Mouse (Mus musculus) limb, embryonic 12.5 days (tissue): ENCODE results near the gene Tnrc6b. TPM values are rescaled to one million over a fixed set of nuclear protein-coding genes. Genes with fewer than 3 reads are reported as not detected.
A peak's percentile ranks its signal among the peaks of the same experiment; 100 is the strongest.

ENCODE experiments used
- ATAC-seq: fragments of 200-750 bp; cut with Nextera tagmentation; 2 replicates; pipeline ENCODE4 v1.8.0; 2017; ENCODE audit warnings: low read depth, moderate TSS enrichment; ENCODE audit not compliant: insufficient number of reproducible peaks, insufficient read depth, low FRiP score, low TSS enrichment
- H3K27ac ChIP-seq: fragments of 300-500 bp; sonication (generic); 2 replicates; pipeline ENCODE4 v1.5.1; 2016; ENCODE audit warnings: mild to moderate bottlenecking, moderate library complexity
- H3K27me3 ChIP-seq: fragments of 300-500 bp; sonication (generic); 2 replicates; pipeline ENCODE4 v1.6.1; 2016; ENCODE audit warnings: mild to moderate bottlenecking, moderate library complexity
- H3K36me3 ChIP-seq: fragments of 300-500 bp; sonication (generic); 2 replicates; pipeline ENCODE4 v1.6.1; 2016; ENCODE audit warnings: mild to moderate bottlenecking, moderate library complexity
- H3K4me1 ChIP-seq: fragments of 300-500 bp; sonication (generic); replicated peaks from 2 replicates; pipeline ENCODE4 v1.6.1; 2016
- H3K4me2 ChIP-seq: fragments of 300-500 bp; sonication (generic); 2 replicates; pipeline ENCODE4 v1.6.1; 2016; ENCODE audit warnings: mild to moderate bottlenecking, moderate library complexity
- H3K4me3 ChIP-seq: fragments of 300-500 bp; sonication (generic); replicated peaks from 2 replicates; pipeline ENCODE4 v1.5.1; 2016; ENCODE audit warnings: mild to moderate bottlenecking
- H3K9ac ChIP-seq: fragments of 300-500 bp; sonication (generic); replicated peaks from 2 replicates; pipeline ENCODE4 v1.6.1; 2016; ENCODE audit warnings: mild to moderate bottlenecking, moderate library complexity
- H3K9me3 ChIP-seq: fragments of 300-500 bp; sonication (generic); 2 replicates; pipeline ENCODE4 v1.6.1; 2016; ENCODE audit warnings: mild to moderate bottlenecking, moderate library complexity
- WGBS: fragments of 180-500 bp; shearing (Covaris S2); methylation state at CpG from one replicate; pipeline ENCODE4 v1.1.7; 2016; 5-methylcytosine and 5-hydroxymethylcytosine counted together
- polyA plus RNA-seq: library from polyadenylated mRNA; unstranded; fragments of >200 nt; fragmentation: Nextera tagmentation; extraction: Ambion mirVana; gene quantifications from 2 replicates; pipeline ENCODE4 v1.2.1, GENCODE M21; 2016

Tnrc6b gene
- polyA plus RNA-seq, 1 experiment from 2014 or later: 41.0 TPM

DNA sequence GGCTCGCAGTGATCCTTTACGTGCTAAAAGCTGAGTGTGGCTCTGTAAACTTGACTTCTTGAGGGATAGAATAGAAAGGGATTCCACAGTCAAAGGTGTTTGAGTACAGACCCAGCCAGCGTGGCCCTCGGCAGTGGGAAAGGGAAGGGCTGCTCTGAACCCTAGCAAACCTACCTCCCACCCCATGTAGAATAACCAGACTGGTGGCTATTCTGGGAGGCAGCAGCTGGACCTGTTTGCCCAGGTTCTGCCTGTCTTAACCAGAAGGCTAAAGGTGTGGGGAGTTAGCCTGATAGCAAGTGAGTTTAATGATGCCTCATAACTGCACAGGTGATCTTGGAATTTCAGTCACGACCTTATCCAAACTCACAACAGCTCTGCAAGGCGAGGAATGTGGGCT lies 28.0 kb upstream of the Tnrc6b start:
- Histone ChIP-seq H3K4me3 (no peak overlapping the region), H3K9me3 (no peaks in the 10 kb centered on the region), H3K27ac (no peak overlapping the region), H3K4me1 (peaks cover 24% of the 10 kb centered on the region), H3K9ac (no peak overlapping the region), H3K4me2 (no peak overlapping the region), H3K36me3 (no peaks in the 10 kb centered on the region), H3K27me3 (no peaks in the 10 kb centered on the region; the same call in none of the 2 replicates)
- ATAC-seq: no peak
- WGBS: 65% methylated on average over 6 of the region's 6 CpGs

DNA sequence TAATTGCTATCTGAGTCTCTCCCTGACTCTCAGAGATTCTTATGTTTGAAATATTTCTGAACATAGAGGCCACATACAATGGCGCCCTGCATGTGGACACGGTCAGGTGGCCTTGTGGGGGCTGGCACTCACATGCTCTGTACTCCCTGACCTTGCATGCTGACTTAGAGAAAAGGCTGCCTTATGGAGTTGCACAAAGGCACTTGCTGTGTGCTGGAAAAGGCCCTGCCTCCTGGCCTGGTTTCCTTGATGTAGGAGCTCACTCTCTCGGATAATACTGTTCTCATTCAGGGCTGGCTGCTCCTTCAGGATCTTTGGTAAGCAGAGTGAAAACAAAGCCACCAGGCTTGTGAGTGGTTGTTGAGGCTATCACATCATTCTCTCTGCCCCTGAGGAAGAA lies 27.1 kb upstream of the Tnrc6b start:
- H3K27me3 ChIP-seq: no peaks in the 10 kb centered on the region; the same call in 1 of the 2 replicates
- 65% methylated on average over 3 of the region's 3 CpGs for WGBS
- no peak for ATAC-seq
- no peak overlapping the region for H3K4me2 ChIP-seq
- no peak overlapping the region for H3K9ac ChIP-seq
- peaks cover 24% of the 10 kb centered on the region for H3K4me1 ChIP-seq
- no peak overlapping the region for H3K27ac ChIP-seq
- H3K9me3 ChIP-seq: no peaks in the 10 kb centered on the region
- H3K4me3 ChIP-seq: no peak overlapping the region
- H3K36me3 ChIP-seq: no peaks in the 10 kb centered on the region

DNA sequence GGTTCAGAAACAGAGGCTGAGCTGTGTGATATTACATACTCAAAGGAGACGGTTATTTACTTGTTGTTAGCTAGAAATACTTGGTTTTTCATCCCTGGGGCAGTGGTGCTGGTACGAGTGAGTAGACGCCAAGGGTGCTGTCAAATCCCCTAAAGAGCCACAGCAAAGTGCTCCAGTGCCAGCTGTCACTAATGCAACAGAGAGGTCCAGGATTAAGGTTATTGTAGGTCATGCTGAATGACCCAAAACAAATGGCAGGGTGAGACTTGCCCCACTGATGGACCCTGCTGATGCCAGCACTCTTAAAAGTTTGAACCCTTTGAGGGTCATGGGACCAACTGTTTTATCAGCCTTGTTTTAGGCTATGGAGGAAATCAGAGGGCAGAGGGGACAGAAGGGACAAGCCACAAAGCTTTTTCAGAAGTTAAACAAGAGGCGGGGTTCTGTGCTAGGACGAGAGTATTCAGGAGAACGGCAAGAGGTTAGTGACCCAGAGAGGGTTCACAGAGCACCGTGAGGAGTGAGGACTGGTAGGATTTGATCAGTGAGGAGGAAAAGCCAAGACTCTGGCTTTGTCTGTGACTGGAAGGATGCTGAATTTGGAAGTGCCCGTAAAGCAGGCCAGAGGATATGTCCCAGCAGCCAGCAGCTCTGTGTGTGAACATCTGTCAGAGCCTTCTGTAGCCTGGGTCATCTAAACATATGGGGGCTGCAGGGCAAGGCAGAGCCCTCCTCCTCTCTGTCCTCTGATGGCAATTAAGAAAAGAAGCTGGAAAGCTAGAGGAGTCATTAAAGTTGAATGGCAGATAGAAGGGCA lies 26.1 kb upstream of the Tnrc6b start:
- Histone ChIP-seq H3K27ac (no peak overlapping the region), H3K9ac (no peak overlapping the region), H3K27me3 (no peaks in the 10 kb centered on the region; the same call in 1 of the 2 replicates), H3K4me3 (no peak overlapping the region), H3K36me3 (no peaks in the 10 kb centered on the region), H3K4me1 (peaks cover 16% of the 10 kb centered on the region), H3K9me3 (no peaks in the 10 kb centered on the region), H3K4me2 (no peak overlapping the region)
- ATAC-seq: no peak
- 20% methylated on average over 8 of the region's 8 CpGs for WGBS

DNA sequence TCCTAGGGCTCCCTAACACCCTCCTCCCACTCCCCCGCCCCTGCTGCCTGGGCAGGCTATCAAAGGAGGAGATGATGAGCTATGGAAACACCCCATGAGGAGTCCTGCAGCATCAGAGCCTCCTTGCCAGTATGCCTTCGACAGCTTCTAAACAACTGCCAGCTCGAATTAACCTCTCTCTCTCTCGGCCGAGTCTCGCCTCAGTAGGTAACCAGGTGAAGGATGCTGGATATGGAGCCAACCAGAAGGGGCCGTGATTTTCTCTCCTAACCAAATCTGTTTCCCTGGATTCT lies 25.6 kb upstream of the Tnrc6b start:
- no peak overlapping the region for H3K27ac ChIP-seq
- peaks cover 13% of the 10 kb centered on the region for H3K4me1 ChIP-seq
- H3K36me3 ChIP-seq: no peaks in the 10 kb centered on the region
- no peak overlapping the region for H3K4me2 ChIP-seq
- no peak for ATAC-seq
- H3K4me3 ChIP-seq: no peak overlapping the region
- H3K27me3 ChIP-seq: no peaks in the 10 kb centered on the region; the same call in 1 of the 2 replicates
- H3K9ac ChIP-seq: no peak overlapping the region
- no peaks in the 10 kb centered on the region for H3K9me3 ChIP-seq
- WGBS: 14% methylated on average over 7 of the region's 7 CpGs

DNA sequence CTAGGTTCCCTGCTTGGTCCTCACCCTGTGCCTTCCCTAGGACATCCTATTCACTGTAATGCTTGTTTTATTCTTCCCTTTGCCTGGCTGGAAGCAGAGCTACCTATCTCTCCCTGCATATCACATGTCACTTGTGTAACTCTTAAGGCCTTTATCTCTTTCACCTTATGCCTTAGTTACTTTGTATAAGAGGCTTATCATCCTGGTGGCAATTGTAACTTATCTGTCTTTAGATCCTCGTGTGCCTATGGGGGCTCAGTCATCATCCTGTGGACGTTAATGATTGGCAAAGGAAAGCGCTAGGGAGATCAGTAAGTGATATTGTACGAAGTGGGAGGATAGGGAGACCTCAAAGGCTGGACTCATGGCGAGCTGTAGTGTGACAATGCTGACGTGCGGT lies 22.6 kb upstream of the Tnrc6b start:
- 80% methylated on average over 7 of the region's 7 CpGs for WGBS
- H3K9ac ChIP-seq: no peak overlapping the region
- H3K36me3 ChIP-seq: no peaks in the 10 kb centered on the region
- H3K27ac ChIP-seq: no peak overlapping the region
- H3K4me2 ChIP-seq: no peak overlapping the region
- peaks cover 8% of the 10 kb centered on the region for H3K4me1 ChIP-seq
- no peaks in the 10 kb centered on the region for H3K9me3 ChIP-seq
- H3K27me3 ChIP-seq: no peaks in the 10 kb centered on the region; the same call in 1 of the 2 replicates
- no peak overlapping the region for H3K4me3 ChIP-seq
- no peak for ATAC-seq

DNA sequence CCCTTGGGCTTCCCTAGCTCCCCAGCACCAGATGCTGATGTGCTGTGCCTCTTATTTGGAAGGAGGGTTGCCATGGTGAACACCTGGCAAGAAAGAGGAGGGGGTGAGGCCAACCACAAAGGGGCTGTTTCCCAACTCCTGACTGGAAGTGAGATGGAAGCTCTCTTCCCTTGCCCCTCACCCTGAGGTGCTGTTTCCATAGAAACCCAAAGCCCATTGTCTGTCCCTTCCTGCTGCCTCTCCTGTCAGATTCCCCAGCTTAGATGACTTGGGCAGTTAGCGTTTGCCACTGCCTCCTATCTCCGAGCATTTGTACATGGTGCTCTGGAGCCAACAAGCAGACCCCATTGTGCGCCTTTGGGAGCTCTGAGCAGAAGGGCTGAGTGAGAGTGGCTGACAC lies 17.6 kb upstream of the Tnrc6b start:
- ATAC-seq: no peak
- Histone ChIP-seq H3K9ac (no peak overlapping the region), H3K4me2 (no peak overlapping the region), H3K36me3 (no peaks in the 10 kb centered on the region), H3K27ac (no peak overlapping the region), H3K4me3 (no peak overlapping the region), H3K9me3 (no peaks in the 10 kb centered on the region), H3K27me3 (no peaks in the 10 kb centered on the region), H3K4me1 (peaks cover 30% of the 10 kb centered on the region)
- WGBS: 53% methylated on average over 3 of the region's 3 CpGs

DNA sequence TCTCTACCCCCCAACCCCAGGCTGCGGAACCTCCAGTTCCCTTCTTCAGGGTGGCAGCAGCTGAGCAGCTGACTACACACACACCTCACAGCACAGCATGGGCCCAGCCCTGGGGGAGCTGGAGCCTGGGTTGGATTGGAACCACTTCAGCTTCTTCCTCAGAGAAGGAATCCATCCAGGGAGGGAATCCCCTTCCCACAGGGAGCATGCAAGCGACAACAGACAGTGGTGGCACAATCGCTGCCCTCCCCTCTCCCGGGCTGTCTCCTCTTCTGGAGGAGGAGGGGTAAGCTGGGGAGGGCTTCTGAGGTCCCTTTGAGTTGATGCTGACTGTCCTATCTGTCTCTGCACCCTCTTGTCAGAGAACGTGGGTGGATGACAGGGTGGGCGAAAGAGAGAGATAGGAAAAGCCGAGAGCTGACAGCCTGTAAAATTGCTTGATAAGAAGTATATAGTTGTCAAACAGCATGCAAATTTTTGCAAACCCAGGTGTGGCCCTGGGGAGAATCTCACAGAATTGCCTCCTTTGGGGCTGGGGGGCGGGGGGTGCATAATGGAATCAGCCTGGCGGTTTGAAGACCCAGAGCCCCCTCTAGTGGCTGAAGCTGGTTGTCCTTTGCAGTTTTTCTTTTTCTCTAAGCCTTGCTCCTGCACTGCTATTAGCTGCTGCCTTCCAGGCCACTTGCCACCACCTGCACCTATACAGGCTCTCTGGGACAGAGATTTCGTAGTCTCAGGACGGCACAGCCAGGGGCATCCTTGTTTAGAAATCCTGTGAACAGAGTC lies 16.8 kb upstream of the Tnrc6b start:
- Histone ChIP-seq H3K4me2 (0 out of 2 replicates have a peak overlapping the region, but pooled peaks have one; percentile 23), H3K27me3 (no peaks in the 10 kb centered on the region), H3K4me1 (peaks cover 31% of the 10 kb centered on the region), H3K9me3 (no peaks in the 10 kb centered on the region), H3K27ac (no peak overlapping the region), H3K4me3 (no peak overlapping the region), H3K36me3 (no peaks in the 10 kb centered on the region), H3K9ac (peak overlapping the region; percentile 38; the same call in 1 of the 2 replicates)
- ATAC-seq: 0 out of 2 replicates have a peak, but pooled peaks have one; percentile 12
- WGBS: 28% methylated on average over 11 of the region's 11 CpGs

DNA sequence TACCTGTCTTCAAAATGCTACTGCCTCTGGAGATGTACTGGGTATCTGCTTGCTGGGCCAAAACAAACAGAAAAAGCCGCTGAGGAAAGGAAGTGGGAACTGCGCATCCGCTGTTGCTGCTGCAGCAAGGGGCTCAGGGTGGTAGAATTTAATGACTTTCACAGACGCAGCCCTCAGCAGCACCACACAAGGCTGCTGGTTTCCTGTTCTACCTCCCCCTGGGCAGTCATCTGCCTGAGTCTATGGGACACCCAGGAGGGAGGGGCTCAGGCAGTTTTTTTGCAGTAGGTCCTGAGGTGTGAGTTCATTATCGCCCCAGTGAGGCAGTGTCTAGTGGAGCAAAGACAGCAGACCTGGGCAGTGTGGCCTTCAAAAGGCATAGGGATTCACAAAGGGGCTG lies 13.5 kb upstream of the Tnrc6b start:
- Histone ChIP-seq H3K27ac (peak overlapping the region; percentile 77), H3K4me1 (peaks cover 31% of the 10 kb centered on the region), H3K4me3 (no peak overlapping the region), H3K9me3 (no peaks in the 10 kb centered on the region), H3K36me3 (no peaks in the 10 kb centered on the region), H3K4me2 (peak overlapping the region; percentile 15; the same call in 1 of the 2 replicates), H3K27me3 (0 out of 2 replicates have a peak, but pooled peaks cover 2% of the 10 kb centered on the region), H3K9ac (no peak overlapping the region; the same call in 1 of the 2 replicates)
- 0 out of 2 replicates have a peak, but pooled peaks have one; percentile 22 for ATAC-seq
- 21% methylated on average over 5 of the region's 5 CpGs for WGBS

DNA sequence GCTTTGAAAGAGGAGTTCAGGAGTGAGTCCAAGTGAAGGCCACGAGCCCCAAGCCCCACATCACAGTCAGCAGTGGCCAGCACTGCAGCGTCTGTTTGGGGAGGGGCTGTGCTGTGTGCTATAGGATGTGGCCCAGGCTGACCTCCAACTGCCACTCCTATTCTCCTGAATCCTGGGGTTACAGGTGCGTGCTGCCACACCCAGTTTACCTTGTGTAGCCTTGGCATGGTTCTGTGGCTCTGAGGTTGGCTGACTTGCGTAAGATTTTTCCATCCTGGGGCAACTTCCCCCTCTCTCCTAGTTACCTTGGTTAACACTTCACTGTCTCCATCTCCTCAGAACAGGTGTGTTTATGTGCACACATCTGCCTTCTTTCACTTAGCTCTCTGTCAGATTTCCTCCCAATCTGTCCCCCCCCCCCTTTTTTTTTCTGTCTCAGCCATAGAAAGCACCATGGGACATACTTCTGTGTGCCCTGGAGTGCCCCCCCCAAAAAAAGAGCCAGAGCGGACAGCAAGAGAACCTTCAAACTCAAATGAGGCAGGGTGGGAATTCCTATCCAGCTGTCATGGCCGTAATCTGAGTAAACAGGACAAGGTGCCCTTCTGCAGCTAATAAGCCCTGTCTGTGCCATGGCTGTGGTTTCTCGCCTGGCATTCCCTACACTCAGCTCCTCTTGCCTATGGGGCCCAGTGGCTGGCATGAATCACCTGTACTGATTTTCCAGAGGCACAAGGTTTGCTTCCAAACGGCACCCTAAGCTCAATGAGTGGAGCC lies 9.4 kb upstream of the Tnrc6b start:
- Histone ChIP-seq H3K4me2 (no peak overlapping the region), H3K9me3 (no peaks in the 10 kb centered on the region), H3K4me1 (peaks cover 17% of the 10 kb centered on the region), H3K36me3 (no peaks in the 10 kb centered on the region), H3K27me3 (0 out of 2 replicates have a peak, but pooled peaks cover 2% of the 10 kb centered on the region), H3K27ac (no peak overlapping the region), H3K9ac (no peak overlapping the region), H3K4me3 (no peak overlapping the region)
- ATAC-seq: no peak
- WGBS: 73% methylated on average over 8 of the region's 8 CpGs

DNA sequence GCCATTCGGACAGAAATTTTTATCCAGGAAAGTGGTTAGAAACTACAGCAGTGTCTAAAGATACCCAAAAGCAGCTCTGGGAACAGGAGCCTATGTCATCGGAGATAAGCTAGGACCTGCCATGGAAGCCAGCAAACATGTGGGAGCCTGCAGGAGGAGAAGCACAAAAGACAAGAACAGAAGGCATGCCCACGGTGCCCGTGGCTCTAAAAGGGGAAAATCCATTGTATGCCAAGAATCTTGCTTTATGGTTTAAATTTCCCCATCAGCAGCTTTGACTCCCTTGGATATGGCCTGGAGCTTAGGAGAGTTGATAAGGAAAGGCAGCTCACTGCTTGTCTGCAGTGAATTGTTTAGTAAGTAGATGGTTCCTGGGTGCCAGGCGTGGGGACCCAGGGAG lies 8.2 kb upstream of the Tnrc6b start:
- WGBS: 85% methylated on average over 5 of the region's 5 CpGs
- Histone ChIP-seq H3K9me3 (no peaks in the 10 kb centered on the region), H3K4me1 (peaks cover 24% of the 10 kb centered on the region), H3K36me3 (no peaks in the 10 kb centered on the region), H3K4me3 (no peak overlapping the region), H3K4me2 (no peak overlapping the region), H3K27me3 (0 out of 2 replicates have a peak, but pooled peaks cover 2% of the 10 kb centered on the region), H3K9ac (no peak overlapping the region), H3K27ac (no peak overlapping the region)
- ATAC-seq: no peak

DNA sequence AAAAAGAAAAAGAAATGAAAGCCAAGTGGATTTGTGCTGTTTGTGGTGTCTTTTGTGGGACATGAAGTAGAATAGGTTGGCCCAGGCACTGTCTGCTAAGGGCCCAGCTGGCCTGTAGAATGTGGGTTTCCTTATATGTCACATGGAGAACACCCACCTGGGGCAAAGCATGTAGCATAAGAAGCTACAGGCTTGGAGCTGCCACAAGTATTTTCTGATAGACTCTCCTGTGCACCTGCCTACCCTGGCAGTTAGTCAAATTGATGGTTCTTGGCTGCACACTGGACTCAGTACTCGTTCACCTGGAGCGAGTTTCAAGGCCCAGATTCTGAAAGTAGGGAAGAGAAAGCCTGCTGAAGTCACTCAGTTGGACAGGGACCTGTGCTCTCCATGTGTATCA lies 7.6 kb upstream of the Tnrc6b start:
- ATAC-seq: no peak
- H3K27me3 ChIP-seq: 0 out of 2 replicates have a peak, but pooled peaks cover 2% of the 10 kb centered on the region
- no peak overlapping the region for H3K9ac ChIP-seq
- H3K4me1 ChIP-seq: peaks cover 18% of the 10 kb centered on the region
- WGBS: 66% methylated on average over 2 of the region's 2 CpGs
- no peak overlapping the region for H3K4me3 ChIP-seq
- no peak overlapping the region for H3K4me2 ChIP-seq
- no peak overlapping the region for H3K27ac ChIP-seq
- H3K9me3 ChIP-seq: no peaks in the 10 kb centered on the region
- H3K36me3 ChIP-seq: no peaks in the 10 kb centered on the region
